8 mouse cellular contexts compared by ENCODE assay signal in the genomic region with DNA sequence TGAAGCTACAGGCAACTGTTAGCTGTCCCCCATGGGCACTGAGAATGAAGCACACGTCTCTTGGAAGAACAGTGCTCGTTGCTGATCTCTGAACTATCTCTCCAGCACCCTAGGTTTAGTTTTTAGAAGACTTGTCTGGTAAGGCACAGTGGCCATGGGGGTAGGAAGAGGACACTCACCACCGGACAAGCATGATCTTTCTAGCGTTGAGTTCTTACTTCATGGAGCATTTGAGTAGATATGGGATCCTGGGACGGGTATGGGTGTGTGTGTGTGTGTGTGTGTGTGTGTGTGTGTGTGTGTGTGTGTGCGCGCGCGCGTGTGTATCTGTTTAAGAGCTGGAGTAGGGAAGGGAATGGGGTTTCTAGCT. TPM values are rescaled to one million over a fixed set of nuclear protein-coding genes. Genes with fewer than 3 reads are reported as not detected.
DNase-seq lines count a peak whose midpoint lies in the region; ATAC-seq and TF ChIP-seq lines count a peak whose summit lies in the region.

A gene (minus strand): TSS at position 170 of the 370 bp plus-strand sequence.

- no peak for ATAC-seq in hindbrain, embryonic 14.5 days (ENCODE audit: low FRiP score)
- ATAC-seq in liver, embryonic 16.5 days (ENCODE audit: low read depth), result no peak

- peak within 1 kb of the TSS; percentile 50 for H3K4me3 ChIP-seq in bone marrow macrophage, adult 2 months (ENCODE audit: insufficient read depth, low read length)
- peak within 1 kb of the TSS; percentile 80 for H3K4me3 ChIP-seq in hindbrain, embryonic 14.5 days (replicated peaks; ENCODE audit: low read length)
- peak within 1 kb of the TSS; percentile 75 for H3K4me3 ChIP-seq in liver, embryonic 16.5 days (ENCODE audit: low read depth, low read length)

- H3K4me2 ChIP-seq in hindbrain, embryonic 14.5 days (replicated peaks), result peak within 1 kb of the TSS; percentile 97
- H3K4me2 ChIP-seq in liver, embryonic 16.5 days (ENCODE audit: low read depth, low read length), result peak within 1 kb of the TSS; percentile 93

- peaks cover 37% of the 10 kb centered on the region for H3K36me3 ChIP-seq in hindbrain, embryonic 14.5 days (replicated peaks; ENCODE audit: control insufficient read depth, insufficient read depth)
- peaks cover 16% of the 10 kb centered on the region for H3K36me3 ChIP-seq in liver, embryonic 16.5 days (ENCODE audit: control insufficient read depth, insufficient read depth)

- no peaks in the 10 kb centered on the region for H3K27me3 ChIP-seq in hindbrain, embryonic 14.5 days (ENCODE audit: control insufficient read depth, insufficient read depth, low read length)
- peaks cover 48% of the 10 kb centered on the region for H3K27me3 ChIP-seq in liver, embryonic 16.5 days (ENCODE audit: control insufficient read depth, insufficient read depth, low read depth, low read length)

- H3K9ac ChIP-seq in hindbrain, embryonic 14.5 days, result peak within 1 kb of the TSS; percentile 93
- H3K9ac ChIP-seq in liver, embryonic 16.5 days (ENCODE audit: low read depth, low read length), result peak within 1 kb of the TSS; percentile 67

- no peak for TF ChIP-seq CTCF in bone marrow macrophage, adult 2 months (IDR thresholded peaks at IDR 0.05; ENCODE audit: low read depth, low read length)

- H3K9me3 ChIP-seq in hindbrain, embryonic 14.5 days (ENCODE audit: control insufficient read depth, low read length), result no peaks in the 10 kb centered on the region
- no peaks in the 10 kb centered on the region for H3K9me3 ChIP-seq in liver, embryonic 16.5 days (replicated peaks; ENCODE audit: control insufficient read depth, low read length)

- WGBS in hindbrain, embryonic 14.5 days, result 64% methylated on average over 10 of the region's 10 CpGs
- 64% methylated on average over 10 of the region's 10 CpGs for WGBS in liver, embryonic 16.5 days (ENCODE audit: insufficient replicate concordance)

- H3K27ac ChIP-seq in bone marrow macrophage, adult 2 months (ENCODE audit: insufficient read depth, low read depth, low read length), result peak within 1 kb of the TSS; percentile 23
- H3K27ac ChIP-seq in hindbrain, embryonic 14.5 days, result peak within 1 kb of the TSS; percentile 98
- peak within 1 kb of the TSS; percentile 87 for H3K27ac ChIP-seq in liver, embryonic 16.5 days (ENCODE audit: low read length)

- peaks cover 4% of the 10 kb centered on the region for H3K4me1 ChIP-seq in bone marrow macrophage, adult 2 months (ENCODE audit: control insufficient read depth, insufficient read depth, low read length)
- peaks cover 38% of the 10 kb centered on the region for H3K4me1 ChIP-seq in hindbrain, embryonic 14.5 days (replicated peaks; ENCODE audit: control insufficient read depth, insufficient read depth, low read length)
- H3K4me1 ChIP-seq in liver, embryonic 16.5 days (ENCODE audit: control insufficient read depth, low read depth, low read length), result peaks cover 72% of the 10 kb centered on the region

- DNase-seq in left cerebral cortex, adult 18-20 months (ENCODE audit: low spot score in 2 of 2), result no peak
- DNase-seq in left cerebral cortex, adult 9 months (ENCODE audit: low spot score in 2 of 2), result no peak
- DNase-seq in hindbrain, embryonic 14.5 days (ENCODE audit: low spot score), result no peak
- no peak for DNase-seq in gastrocnemius, adult 8-10 months (ENCODE audit: low spot score in 2 of 2)
- DNase-seq in right cerebral cortex, adult 18-20 months, result no peak
- no peak for DNase-seq in urinary bladder, adult 18-20 months (ENCODE audit: low spot score in 2 of 2)

- no peak for TF ChIP-seq POLR2A in bone marrow macrophage, adult 2 months (IDR thresholded peaks at IDR 0.05; ENCODE audit: borderline replicate concordance, low read depth, low read length)

RNA-seq across cellular contexts. Expression of the gene that starts here (rescaled TPM):
- 100 to 1,000 TPM; 418 to 437 TPM for total RNA-seq in left cerebral cortex, adult 18-20 months (2021)
- 2.0 and 2.9 TPM in 2 replicates for polyA plus RNA-seq in bone marrow macrophage, adult 2 months (2012; ENCODE audit: insufficient read depth, insufficient read length, missing spikeins)
- polyA plus RNA-seq in hindbrain, embryonic 14.5 days (2014; fragmentation: Nextera tagmentation; extraction: Ambion mirVana), result 93.4 and 96.4 TPM in 2 replicates
- polyA plus RNA-seq in liver, embryonic 16.5 days (2015; fragmentation: Nextera tagmentation; extraction: Ambion mirVana), result 0.44 and 0.65 TPM in 2 replicates
- 1 to 10 TPM; 1.9 to 4.0 (median 2.9) TPM for total RNA-seq in gastrocnemius, adult 8-10 months (2022)

Comparison
In these comparisons a context has a peak if more than half of its experiments do, and no peak if none do; other contexts are left out.
1. RNA of the gene that starts here (total RNA-seq): 418 to 437 TPM in left cerebral cortex, adult 18-20 months; 1.9 to 4.0 TPM in gastrocnemius, adult 8-10 months; every median in the first group is over 10 times any median in the second.
2. RNA of the gene that starts here (polyA plus RNA-seq): 93.4 to 96.4 TPM in hindbrain, embryonic 14.5 days; 2.0 to 2.9 TPM in bone marrow macrophage, adult 2 months and 0.44 to 0.65 TPM in liver, embryonic 16.5 days; every median in the first group is over 10 times any median in the second.
3. H3K27ac ChIP-seq: peak in every context shown above with its lines; median percentile 98 in hindbrain, embryonic 14.5 days; 87 in liver, embryonic 16.5 days; 23 in bone marrow macrophage, adult 2 months.
4. Peak in every context shown above with its lines, with median percentiles within 50 percentile points of each other: H3K4me3 ChIP-seq.